Mouse (Mus musculus) liver, embryonic 16.5 days (tissue): ENCODE measurements at regions not wholly inside any gene's neighbourhood (a gene's known extent, or its start where the extent isn't known, plus 50 kb on each side); places are given as distances from the start of the nearest gene placed in this dataset.

Experiments
- ATAC-seq: fragments of 200-750 bp; cut with Nextera tagmentation; 2 replicates; pipeline ENCODE4 v1.8.0; 2017; ENCODE audit warnings: low read depth, mild to moderate bottlenecking, moderate number of reproducible peaks, moderate library complexity
- H3K27ac ChIP-seq: fragments of 300-500 bp; sonication (generic); 2 replicates; pipeline ENCODE4 v1.5.1; 2014; ENCODE audit warnings: mild to moderate bottlenecking, low read length
- H3K27me3 ChIP-seq: fragments of 300-500 bp; sonication (generic); 2 replicates; pipeline ENCODE4 v1.6.1; 2014; ENCODE audit warnings: low read depth, low read length, mixed read lengths; ENCODE audit not compliant: control insufficient read depth, insufficient read depth
- H3K36me3 ChIP-seq: fragments of 300-500 bp; sonication (generic); 2 replicates; pipeline ENCODE4 v1.6.1; 2014; ENCODE audit warnings: mild to moderate bottlenecking; ENCODE audit not compliant: control insufficient read depth, insufficient read depth
- H3K4me1 ChIP-seq: fragments of 300-500 bp; sonication (generic); 2 replicates; pipeline ENCODE4 v1.6.1; 2014; ENCODE audit warnings: low read depth, low read length, mixed read lengths; ENCODE audit not compliant: control insufficient read depth
- H3K4me2 ChIP-seq: fragments of 300-500 bp; sonication (generic); 2 replicates; pipeline ENCODE4 v1.6.1; 2014; ENCODE audit warnings: low read depth, low read length, mixed read lengths
- H3K4me3 ChIP-seq: fragments of 300-500 bp; sonication (generic); 2 replicates; pipeline ENCODE4 v1.5.1; 2014; ENCODE audit warnings: low read depth, mild to moderate bottlenecking, low read length
- H3K9ac ChIP-seq: fragments of 300-500 bp; sonication (generic); 2 replicates; pipeline ENCODE4 v1.6.1; 2014; ENCODE audit warnings: low read depth, low read length
- H3K9me3 ChIP-seq: fragments of 300-500 bp; sonication (generic); replicated peaks from 2 replicates; pipeline ENCODE4 v1.6.1; 2016; ENCODE audit warnings: low read length; ENCODE audit not compliant: control insufficient read depth
- WGBS: fragments of 180-500 bp; shearing (Covaris S2); extraction: QIAGEN DNeasy Blood & Tissue Kit; methylation state at CpG from one replicate; pipeline ENCODE4 v1.1.7; 2014; ENCODE audit not compliant: insufficient replicate concordance; 5-methylcytosine and 5-hydroxymethylcytosine counted together

- Histone ChIP-seq H3K27me3 (no peaks in the 10 kb centered on the region), H3K4me2 (no peak overlapping the region), H3K4me1 (no peaks in the 10 kb centered on the region), H3K36me3 (no peaks in the 10 kb centered on the region), H3K4me3 (no peak overlapping the region), H3K9ac (no peak overlapping the region), H3K27ac (no peak overlapping the region), H3K9me3 (no peaks in the 10 kb centered on the region)
- WGBS: 23% methylated on average over 5 of the region's 5 CpGs
- no peak for ATAC-seq
Measured at GRCm38 (mm10) chr6:133904501-133904900, 50.9 kb upstream of the Kap start.

- no peaks in the 10 kb centered on the region for H3K27me3 ChIP-seq
- H3K9me3 ChIP-seq: no peaks in the 10 kb centered on the region
- no peak overlapping the region for H3K4me2 ChIP-seq
- no peak overlapping the region for H3K27ac ChIP-seq
- no peaks in the 10 kb centered on the region for H3K36me3 ChIP-seq
- H3K4me3 ChIP-seq: no peak overlapping the region
- no peak for ATAC-seq
- no peaks in the 10 kb centered on the region for H3K4me1 ChIP-seq
- H3K9ac ChIP-seq: no peak overlapping the region
- 68% methylated on average over 7 of the region's 7 CpGs for WGBS
Measured at GRCm38 (mm10) chr6:133934667-133935066, 81.1 kb upstream of the Kap start.

- whole genome bisulfite sequencing: 61% methylated on average over 2 of the region's 2 CpGs
- Histone ChIP-seq H3K4me3 (no peak overlapping the region), H3K36me3 (no peaks in the 10 kb centered on the region), H3K27ac (no peak overlapping the region), H3K4me2 (no peak overlapping the region), H3K9ac (no peak overlapping the region), H3K27me3 (no peaks in the 10 kb centered on the region), H3K9me3 (no peaks in the 10 kb centered on the region), H3K4me1 (no peaks in the 10 kb centered on the region)
- no peak for ATAC-seq
Measured at GRCm38 (mm10) chr6:133935671-133936070, 82.1 kb upstream of the Kap start.

- no peak overlapping the region for H3K9ac ChIP-seq
- no peak for ATAC-seq
- no peaks in the 10 kb centered on the region for H3K27me3 ChIP-seq
- no peak overlapping the region for H3K27ac ChIP-seq
- no peaks in the 10 kb centered on the region for H3K4me1 ChIP-seq
- WGBS: 73% methylated on average over 11 of the region's 11 CpGs
- no peaks in the 10 kb centered on the region for H3K36me3 ChIP-seq
- H3K4me3 ChIP-seq: no peak overlapping the region
- H3K9me3 ChIP-seq: no peaks in the 10 kb centered on the region
- no peak overlapping the region for H3K4me2 ChIP-seq
Measured at GRCm38 (mm10) chr6:133959902-133960634, 75.4 kb upstream of the Etv6 start.

GRCm38 (mm10) chr6:133960713-133961112 lies 74.8 kb upstream of the Etv6 start:
- ATAC-seq: no peak
- Histone ChIP-seq H3K27ac (no peak overlapping the region), H3K9me3 (no peaks in the 10 kb centered on the region), H3K36me3 (no peaks in the 10 kb centered on the region), H3K27me3 (no peaks in the 10 kb centered on the region), H3K4me3 (no peak overlapping the region), H3K4me1 (no peaks in the 10 kb centered on the region), H3K4me2 (no peak overlapping the region), H3K9ac (no peak overlapping the region)
- WGBS: 19% methylated on average over 7 of the region's 7 CpGs

- H3K27ac ChIP-seq: no peak overlapping the region
- ATAC-seq: no peak
- H3K4me2 ChIP-seq: no peak overlapping the region
- no peak overlapping the region for H3K4me3 ChIP-seq
- H3K4me1 ChIP-seq: no peaks in the 10 kb centered on the region
- H3K27me3 ChIP-seq: no peaks in the 10 kb centered on the region
- H3K36me3 ChIP-seq: no peaks in the 10 kb centered on the region
- WGBS: 68% methylated on average over 5 of the region's 5 CpGs
- H3K9ac ChIP-seq: no peak overlapping the region
- H3K9me3 ChIP-seq: no peaks in the 10 kb centered on the region
Measured at GRCm38 (mm10) chr6:133962641-133963040, 72.9 kb upstream of the Etv6 start.

GRCm38 (mm10) chr6:133963264-133963663 lies 72.2 kb upstream of the Etv6 start:
- H3K27ac ChIP-seq: no peak overlapping the region
- no peak overlapping the region for H3K9ac ChIP-seq
- 77% methylated on average over 6 of the region's 6 CpGs for WGBS
- H3K27me3 ChIP-seq: no peaks in the 10 kb centered on the region
- no peak for ATAC-seq
- no peaks in the 10 kb centered on the region for H3K4me1 ChIP-seq
- H3K4me3 ChIP-seq: no peak overlapping the region
- H3K36me3 ChIP-seq: no peaks in the 10 kb centered on the region
- no peaks in the 10 kb centered on the region for H3K9me3 ChIP-seq
- no peak overlapping the region for H3K4me2 ChIP-seq

GRCm38 (mm10) chr6:133967286-133967685 lies 68.2 kb upstream of the Etv6 start:
- Histone ChIP-seq H3K36me3 (no peaks in the 10 kb centered on the region), H3K4me3 (no peak overlapping the region), H3K4me2 (no peak overlapping the region), H3K9ac (no peak overlapping the region), H3K27ac (no peak overlapping the region), H3K4me1 (no peaks in the 10 kb centered on the region), H3K27me3 (no peaks in the 10 kb centered on the region), H3K9me3 (no peaks in the 10 kb centered on the region)
- 59% methylated on average over 3 of the region's 3 CpGs for WGBS
- ATAC-seq: no peak

- no peaks in the 10 kb centered on the region for H3K4me1 ChIP-seq
- 66% methylated on average over 6 of the region's 6 CpGs for WGBS
Measured at GRCm38 (mm10) chr6:133972054-133972705, 63.3 kb upstream of the Etv6 start.

More at GRCm38 (mm10) chr6:133972054-133972705, 63.3 kb upstream of the Etv6 start:
- no peak for ATAC-seq
- Histone ChIP-seq H3K36me3 (no peaks in the 10 kb centered on the region), H3K4me3 (no peak overlapping the region), H3K27ac (no peak overlapping the region), H3K9ac (no peak overlapping the region), H3K27me3 (no peaks in the 10 kb centered on the region), H3K4me2 (no peak overlapping the region), H3K9me3 (no peaks in the 10 kb centered on the region)
